ENCODE assay signal across 27 mouse cellular contexts in genomic region chr8:92605631-92606030, GRCm38 (mm10).
"Had no signal": no experiment of that assay in that cellular context is flagged by ENCODE, and none has a peak within 500 bp of the region (broad histone marks: within the 10 kb centered on the region; RNA-seq: fewer than 3 reads in every experiment).

No protein-coding gene starts in this region.

- H3K9me3 ChIP-seq: embryonic facial prominence, embryonic 10.5 days; embryonic facial prominence, embryonic 12.5 days; embryonic facial prominence, embryonic 13.5 days; embryonic facial prominence, embryonic 15.5 days; forebrain, embryonic 10.5 days; forebrain, embryonic 12.5 days; forebrain, embryonic 13.5 days; forebrain, embryonic 15.5 days had no signal

- H3K4me3 ChIP-seq: embryonic facial prominence, embryonic 10.5 days; embryonic facial prominence, embryonic 12.5 days; embryonic facial prominence, embryonic 13.5 days; embryonic facial prominence, embryonic 15.5 days; erythroblast, embryonic 14.5 days; forebrain, embryonic 10.5 days; forebrain, embryonic 12.5 days; forebrain, embryonic 13.5 days; forebrain, embryonic 15.5 days; gastrocnemius, adult 2 months; heart, adult 2 months had no signal

- H3K4me1 ChIP-seq: forebrain, embryonic 12.5 days; forebrain, embryonic 13.5 days; forebrain, embryonic 15.5 days had no signal

- H3K27me3 ChIP-seq: embryonic facial prominence, embryonic 12.5 days; embryonic facial prominence, embryonic 15.5 days; forebrain, embryonic 12.5 days; forebrain, embryonic 15.5 days had no signal

- ATAC-seq: forebrain, embryonic 13.5 days; forebrain, embryonic 14.5 days; forebrain, embryonic 15.5 days; forebrain, postnatal 0 days had no signal

- H3K9ac ChIP-seq: embryonic facial prominence, embryonic 12.5 days; embryonic facial prominence, embryonic 13.5 days; embryonic facial prominence, embryonic 15.5 days; forebrain, embryonic 12.5 days; forebrain, embryonic 13.5 days; forebrain, embryonic 15.5 days; forebrain, postnatal 0 days had no signal

- H3K27ac ChIP-seq: embryonic facial prominence, embryonic 10.5 days; embryonic facial prominence, embryonic 12.5 days; embryonic facial prominence, embryonic 13.5 days; embryonic facial prominence, embryonic 15.5 days; forebrain, embryonic 10.5 days; forebrain, embryonic 12.5 days; forebrain, embryonic 13.5 days; forebrain, embryonic 15.5 days; gastrocnemius, adult 2 months; heart, adult 2 months had no signal

- H3K36me3 ChIP-seq: embryonic facial prominence, embryonic 10.5 days; embryonic facial prominence, embryonic 12.5 days; embryonic facial prominence, embryonic 13.5 days; embryonic facial prominence, embryonic 15.5 days; forebrain, embryonic 10.5 days; forebrain, embryonic 12.5 days; forebrain, embryonic 15.5 days had no signal

- DNase-seq: cerebellum, adult 8-10 months; cerebellum, adult 9-10 months; cerebellum, adult 9-11 months; cerebellum, postnatal 10 days; cerebellum, postnatal 14 days; cerebellum, postnatal 25 days; cerebellum, postnatal 36 days; embryo, embryonic 11 days; forebrain, postnatal 0 days; gastrocnemius, adult 2 months; gastrocnemius, postnatal 10 days; gastrocnemius, postnatal 14 days; gastrocnemius, postnatal 25 days; gastrocnemius, postnatal 36 days; heart, adult 18-20 months; heart, adult 2 months had no signal

- H3K4me2 ChIP-seq: embryonic facial prominence, embryonic 12.5 days; embryonic facial prominence, embryonic 13.5 days; embryonic facial prominence, embryonic 15.5 days; forebrain, embryonic 12.5 days; forebrain, embryonic 13.5 days; forebrain, embryonic 15.5 days; heart, embryonic 11.5 days had no signal
